Mouse (Mus musculus) small intestine, adult 2 months (tissue): Measurements from ENCODE around the gene Rnf181.

Source experiments
- CTCF ChIP-seq: fragments of 200-500 bp; IDR thresholded peaks from 2 replicates; pipeline ENCODE4 v1.5.1; 2012; ENCODE audit warnings: low read depth, mild to moderate bottlenecking, control low read depth, inconsistent platforms, low read length, moderate library complexity, mixed read lengths; ENCODE audit not compliant: insufficient replicate concordance, insufficient read length; ENCODE audit errors: extremely low read depth
- POLR2A ChIP-seq: fragments of 200-500 bp; IDR thresholded peaks from 2 replicates; pipeline ENCODE4 v1.6.1; 2012; ENCODE audit warnings: low read depth, mild to moderate bottlenecking, control low read depth, inconsistent platforms, low read length, moderate library complexity

- TF ChIP-seq CTCF = no peak
- TF ChIP-seq POLR2A = no peak
Measured at GRCm38 (mm10) chr6:72360599-72360935, 6.2 kb downstream of the Rnf181 start.
